Mouse (Mus musculus): Measurements from ENCODE around the gene Mars. TPM values are rescaled to one million over a fixed set of nuclear protein-coding genes. Genes with fewer than 3 reads are reported as not detected.
A peak's percentile ranks its signal among the peaks of the same experiment; 100 is the strongest.

Mars gene
- total RNA-seq (2012; rRNA removed) = 224 and 234 TPM in 2 replicates
- 110 and 143 TPM in 2 replicates for total RNA-seq (2014; rRNA removed)
- polyA plus RNA-seq (2012; ENCODE audit: insufficient read length, low read depth) = 161 and 177 TPM in 2 replicates

DNA sequence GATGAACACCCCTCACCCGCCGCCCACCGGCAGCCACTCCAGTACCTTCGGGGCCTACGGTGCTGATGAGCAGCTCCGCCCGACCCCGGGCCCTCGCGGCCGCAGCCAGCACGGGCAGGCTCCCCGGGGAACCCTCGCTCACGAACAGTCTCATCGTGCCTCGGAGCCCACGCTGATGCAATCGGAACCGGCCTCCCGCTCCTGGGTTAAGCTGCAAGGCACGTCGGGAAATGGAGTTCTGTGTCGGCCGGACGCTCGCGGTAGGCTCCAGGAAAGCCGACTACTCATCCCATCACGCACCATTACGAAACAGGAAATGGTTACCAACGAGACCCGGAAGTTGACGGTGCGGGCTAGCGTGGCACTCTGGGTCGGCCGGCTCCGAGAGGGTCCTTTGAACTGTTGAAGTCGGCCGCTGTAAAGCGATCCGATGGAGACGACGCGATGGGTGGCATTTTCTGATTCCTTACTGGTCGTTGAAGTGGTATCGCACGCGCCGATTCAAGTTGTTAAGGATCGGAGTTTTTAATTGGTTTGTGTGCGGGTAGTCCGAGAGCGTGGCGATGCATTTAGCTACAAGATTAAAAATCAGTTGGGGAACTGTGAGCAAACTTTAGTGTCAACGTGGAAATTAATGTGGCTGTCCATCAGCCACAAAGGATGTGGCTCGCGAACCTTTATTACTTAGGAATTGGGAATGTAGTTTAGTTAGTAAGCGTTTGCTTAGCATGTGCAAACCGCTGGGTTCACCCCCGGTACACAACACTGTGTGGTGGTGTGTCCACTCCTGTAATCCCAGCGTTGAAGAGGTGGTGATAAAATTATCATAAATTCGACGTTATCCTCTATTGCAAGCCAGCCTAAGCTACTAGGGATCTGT lies at the start of gene Mars:
Gene Mars (minus strand): TSS at position 311 of the 880 bp plus-strand sequence.
- no peaks in the 10 kb centered on the region for H3K27me3 ChIP-seq (replicated peaks)
- peaks cover 5 to 17% of the 10 kb centered on the region in 2 experiments for H3K4me1 ChIP-seq (ENCODE audit: control insufficient read depth in 1 of 2, insufficient read depth in 2 of 2)
- dilution Hi-C loops (cut with MboI; ENCODE audit: extremely low pct_ligation_motif_present, extremely low pct_unique_long_range_greater_than_20kb, low sequenced_read_pairs) (no loop called here), in situ Hi-C loops (cut with MboI; ENCODE audit: low pct_ligation_motif_present, low pct_unique_long_range_greater_than_20kb, low sequenced_read_pairs) (no loop called here)
- H3K36me3 ChIP-seq (replicated peaks in 1 of 2; ENCODE audit: control insufficient read depth in 1 of 2, insufficient read depth in 1 of 2, low read length in 1 of 2) = peaks cover 30 to 32% of the 10 kb centered on the region in 2 experiments
- H3K4me3 ChIP-seq (replicated peaks in 1 of 3; ENCODE audit: low read depth in 2 of 3, low read length in 2 of 3, poor library complexity in 1 of 3) = peak within 1 kb of the TSS; percentile 80 to 97 (median 83)
- peaks cover 19% of the 10 kb centered on the region for H3K79me2 ChIP-seq (replicated peaks; ENCODE audit: control insufficient read depth, extremely low read depth, insufficient read depth, poor library complexity, severe bottlenecking)
- no peaks in the 10 kb centered on the region for H3K9me3 ChIP-seq (replicated peaks; ENCODE audit: low read length)
- DNase-seq (ENCODE audit: extremely low read depth) = peak; percentile 97
- peak within 1 kb of the TSS; percentile 74 for H3K4me2 ChIP-seq (ENCODE audit: insufficient read depth, low read depth, poor library complexity, severe bottlenecking)
- peak within 1 kb of the TSS; percentile 91 for H3K27ac ChIP-seq (ENCODE audit: insufficient read depth, low read depth)
- peak within 1 kb of the TSS; percentile 93 for H3K9ac ChIP-seq (ENCODE audit: insufficient read depth, low read depth)
- no peak for TF ChIP-seq UBTF (IDR thresholded peaks at IDR 0.05; ENCODE audit: low read depth, low read length)
- no peak; the same call in 1 of the 2 replicates for TF ChIP-seq USF2 (conservative IDR thresholded peaks at IDR 0.05; ENCODE audit: low read depth, low read length)
- TF ChIP-seq PAX5 (IDR thresholded peaks at IDR 0.05; ENCODE audit: low read length) = no peak
- TF ChIP-seq POLR2AphosphoS2 (IDR thresholded peaks at IDR 0.05; ENCODE audit: low read depth, low read length) = peak; percentile 49; the same call in 1 of the 2 replicates
- peak; percentile 9; the same call in 1 of the 2 replicates for TF ChIP-seq MAZ (IDR thresholded peaks at IDR 0.05; ENCODE audit: low read depth, low read length)
- TF ChIP-seq EP300 (IDR thresholded peaks at IDR 0.05; ENCODE audit: low read length) = no peak
- no peak; the same call in 1 of the 2 replicates for TF ChIP-seq USF1 (IDR thresholded peaks at IDR 0.05; ENCODE audit: low read depth, low read length)
- TF ChIP-seq MAX (IDR thresholded peaks at IDR 0.05; ENCODE audit: low read length) = peak; percentile 90
- TF ChIP-seq HCFC1 (IDR thresholded peaks at IDR 0.05; ENCODE audit: low read depth, low read length) = peak; percentile 95
- 0 out of 2 replicates have a peak, but pooled peaks have one; percentile 43 for TF ChIP-seq TBP (conservative IDR thresholded peaks at IDR 0.05; ENCODE audit: low read depth, low read length)
- peak; percentile 84 for TF ChIP-seq ZMIZ1 (IDR thresholded peaks at IDR 0.05; ENCODE audit: low read depth, low read length)
- TF ChIP-seq NRF1 (IDR thresholded peaks at IDR 0.05; ENCODE audit: low read depth, low read length) = peak; percentile 47
- TF ChIP-seq E2F4 (IDR thresholded peaks at IDR 0.05; ENCODE audit: insufficient replicate concordance, low read depth, low read length) = no peak; the same call in 1 of the 2 replicates
- peak; percentile 93 for TF ChIP-seq SIN3A (IDR thresholded peaks at IDR 0.05; ENCODE audit: low read length)
- peak; percentile 72 for TF ChIP-seq TCF12 (IDR thresholded peaks at IDR 0.05; ENCODE audit: low read depth, low read length)
- TF ChIP-seq NELFE (IDR thresholded peaks at IDR 0.05; ENCODE audit: low read depth, low read length) = peak; percentile 69
- no peak for TF ChIP-seq JUND (conservative IDR thresholded peaks at IDR 0.05; ENCODE audit: low read depth, low read length)
- TF ChIP-seq ELF1 (IDR thresholded peaks at IDR 0.05; ENCODE audit: low read depth, low read length) = peak; percentile 96
- TF ChIP-seq RCOR1 (conservative IDR thresholded peaks at IDR 0.05; ENCODE audit: low read depth, low read length) = no peak
- no peak for TF ChIP-seq SMC3 (IDR thresholded peaks at IDR 0.05; ENCODE audit: low read depth, low read length)
- TF ChIP-seq POLR2A (IDR thresholded peaks at IDR 0.05; ENCODE audit: low read depth, low read length) = peak; percentile 82
- TF ChIP-seq MYC (IDR thresholded peaks at IDR 0.05; ENCODE audit: low read depth, low read length) = peak; percentile 69; the same call in 1 of the 2 replicates
- no peak for TF ChIP-seq JUN (IDR thresholded peaks at IDR 0.05; ENCODE audit: insufficient read depth, low read depth, low read length)
- peak; percentile 45; the same call in 1 of the 2 replicates for TF ChIP-seq MEF2A (IDR thresholded peaks at IDR 0.05; ENCODE audit: borderline replicate concordance, low read depth, low read length)
- 0 out of 2 replicates have a peak, but pooled peaks have one; percentile 56 for TF ChIP-seq MAFK (IDR thresholded peaks at IDR 0.05; ENCODE audit: insufficient replicate concordance, low read length)
- TF ChIP-seq IRF4 (IDR thresholded peaks at IDR 0.05; ENCODE audit: low read depth, low read length) = peak; percentile 77
- TF ChIP-seq BHLHE40 (IDR thresholded peaks at IDR 0.05; ENCODE audit: low read depth, low read length) = peak; percentile 50
- no peak for TF ChIP-seq ZNF384 (IDR thresholded peaks at IDR 0.05; ENCODE audit: low read depth, low read length)
- no peak for TF ChIP-seq CTCF (conservative IDR thresholded peaks at IDR 0.05 in 1 of 2, IDR thresholded peaks at IDR 0.05 in 1 of 2; ENCODE audit: low read depth in 2 of 2, low read length in 2 of 2)
- TF ChIP-seq GABPA (IDR thresholded peaks at IDR 0.05; ENCODE audit: insufficient replicate concordance, low read depth, low read length) = peak; percentile 66; the same call in 1 of the 2 replicates
- TF ChIP-seq KAT2A (IDR thresholded peaks at IDR 0.05; ENCODE audit: insufficient replicate concordance, low read length) = peak; percentile 92
- peak; percentile 83; the same call in 1 of the 2 replicates for TF ChIP-seq CHD1 (IDR thresholded peaks at IDR 0.05; ENCODE audit: low read depth, low read length)
- no peak for TF ChIP-seq RAD21 (IDR thresholded peaks at IDR 0.05; ENCODE audit: low read depth, low read length)
- no peak for TF ChIP-seq ZKSCAN1 (IDR thresholded peaks at IDR 0.05; ENCODE audit: borderline replicate concordance, low read depth, low read length)
- TF ChIP-seq MXI1 (IDR thresholded peaks at IDR 0.05; ENCODE audit: low read depth, low read length) = peak; percentile 78
- TF ChIP-seq ZC3H11A (IDR thresholded peaks at IDR 0.05; ENCODE audit: low read depth, low read length) = no peak
- TF ChIP-seq CHD2 (IDR thresholded peaks at IDR 0.05; ENCODE audit: low read length) = peak; percentile 12; the same call in 1 of the 2 replicates

Measured in CH12.LX (cell line).